Mouse (Mus musculus): ENCODE results near the gene Grin2a.

Gene Grin2a

GRCm38 (mm10) chr16:9994951-9995813 is at the start of gene Grin2a:
TSS of gene Grin2a (minus strand) at chr16:9995560.
- DNase-seq (ENCODE audit: low spot score in 2 of 2) = peak; percentile 77 to 81

- no peak for DNase-seq (ENCODE audit: low spot score in 2 of 2)
These were observed 40.3 kb upstream of the Grin2a start for GRCm38 (mm10) chr16:10035582-10036215.

- peak; percentile 77 to 79 for DNase-seq (ENCODE audit: low spot score in 2 of 2)
These were observed 38.1 kb upstream of the Grin2a start for GRCm38 (mm10) chr16:10033416-10033979.

- DNase-seq (ENCODE audit: low spot score in 2 of 2) = no peak
These were observed 36.5 kb upstream of the Grin2a start for GRCm38 (mm10) chr16:10031891-10032290.

GRCm38 (mm10) chr16:10026741-10027140 is 31.4 kb upstream of the Grin2a start:
- no peak for DNase-seq (ENCODE audit: low spot score in 2 of 2)

GRCm38 (mm10) chr16:10009743-10010142 is 14.4 kb upstream of the Grin2a start:
- no peak for DNase-seq (ENCODE audit: low spot score in 2 of 2)

- DNase-seq (ENCODE audit: low spot score in 2 of 2) = no peak
These were observed 10.2 kb upstream of the Grin2a start for GRCm38 (mm10) chr16:10005606-10006005.

GRCm38 (mm10) chr16:10004096-10004495 is 8.7 kb upstream of the Grin2a start:
- DNase-seq (ENCODE audit: low spot score in 2 of 2) = no peak

GRCm38 (mm10) chr16:10003001-10003400 is 7.6 kb upstream of the Grin2a start:
- no peak for DNase-seq (ENCODE audit: low spot score in 2 of 2)

GRCm38 (mm10) chr16:10001601-10002000 is 6.2 kb upstream of the Grin2a start:
- no peak for DNase-seq (ENCODE audit: low spot score in 2 of 2)

- no peak for DNase-seq (ENCODE audit: low spot score in 2 of 2)
These were observed 4.6 kb upstream of the Grin2a start for GRCm38 (mm10) chr16:9999926-10000325.

GRCm38 (mm10) chr16:9997931-9998330 is 2.6 kb upstream of the Grin2a start:
- DNase-seq (ENCODE audit: low spot score in 2 of 2) = no peak

- DNase-seq (ENCODE audit: low spot score in 2 of 2) = no peak
These were observed 452 bp upstream of the Grin2a start for GRCm38 (mm10) chr16:9995814-9996210.

GRCm38 (mm10) chr16:9994041-9994950 is 1.1 kb downstream of the Grin2a start:
- peak; percentile 50 to 65 for DNase-seq (ENCODE audit: low spot score in 2 of 2)

GRCm38 (mm10) chr16:9993255-9994040 is 1.9 kb downstream of the Grin2a start:
- peak; percentile 78 to 81 for DNase-seq (ENCODE audit: low spot score in 2 of 2)

- no peak for DNase-seq (ENCODE audit: low spot score in 2 of 2)
These were observed 2.6 kb downstream of the Grin2a start for GRCm38 (mm10) chr16:9992773-9993221.

- DNase-seq (ENCODE audit: low spot score in 2 of 2) = no peak
These were observed 3.1 kb downstream of the Grin2a start for GRCm38 (mm10) chr16:9992076-9992772.

- peak in 1 of 2 experiments; percentile 37 for DNase-seq (ENCODE audit: low spot score in 2 of 2)
These were observed 10.3 kb downstream of the Grin2a start for GRCm38 (mm10) chr16:9985041-9985440.

GRCm38 (mm10) chr16:9980641-9981040 is 14.7 kb downstream of the Grin2a start:
- DNase-seq (ENCODE audit: low spot score in 2 of 2) = no peak

GRCm38 (mm10) chr16:9978173-9978572 is 17.2 kb downstream of the Grin2a start:
- DNase-seq (ENCODE audit: low spot score in 2 of 2) = no peak
